Mouse (Mus musculus): Measurements from ENCODE around the gene Ager. TPM values are rescaled to one million over a fixed set of nuclear protein-coding genes. Genes with fewer than 3 reads are reported as not detected.

Ager gene
- polyA plus RNA-seq, 1 experiment from 2014 or later: 1.4 TPM

DNA sequence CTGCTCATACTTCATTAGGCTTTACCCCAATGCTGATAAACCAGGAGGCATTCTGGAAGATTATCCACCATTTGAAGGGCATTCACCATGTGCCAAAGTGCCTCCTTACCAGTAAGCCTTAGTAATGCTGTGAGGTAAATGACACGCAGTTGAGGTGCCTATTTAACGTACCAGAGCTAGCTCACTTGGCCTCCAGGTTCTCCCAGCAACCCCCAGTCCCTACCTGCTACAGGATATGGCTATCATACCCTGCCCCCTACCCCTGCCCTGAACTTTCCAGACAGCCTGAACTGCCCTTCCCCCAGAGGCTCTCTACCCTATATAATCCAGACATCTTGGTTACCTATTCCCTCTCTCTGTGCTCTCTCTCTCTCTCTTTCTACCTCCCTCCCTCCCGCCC is 8.9 kb upstream of the Ager start:
- WGBS: 85% methylated on average over 3 of the region's 3 CpGs
- Histone ChIP-seq H3K9ac (no peak overlapping the region), H3K4me3 (replicated peaks; ENCODE audit: low read length) (no peak overlapping the region), H3K36me3 (replicated peaks; ENCODE audit: control insufficient read depth, insufficient read depth) (no peaks in the 10 kb centered on the region), H3K27ac (no peak overlapping the region), H3K27me3 (ENCODE audit: control insufficient read depth, insufficient read depth, low read length) (no peaks in the 10 kb centered on the region), H3K4me1 (replicated peaks; ENCODE audit: control insufficient read depth, insufficient read depth, low read length) (peaks cover 51% of the 10 kb centered on the region), H3K9me3 (ENCODE audit: control insufficient read depth, low read length) (no peaks in the 10 kb centered on the region), H3K4me2 (replicated peaks) (0 out of 2 replicates have a peak overlapping the region, but pooled peaks have one; percentile 98)
- DNase-seq (ENCODE audit: low spot score): no peak
- no peak for ATAC-seq (ENCODE audit: low FRiP score)

DNA sequence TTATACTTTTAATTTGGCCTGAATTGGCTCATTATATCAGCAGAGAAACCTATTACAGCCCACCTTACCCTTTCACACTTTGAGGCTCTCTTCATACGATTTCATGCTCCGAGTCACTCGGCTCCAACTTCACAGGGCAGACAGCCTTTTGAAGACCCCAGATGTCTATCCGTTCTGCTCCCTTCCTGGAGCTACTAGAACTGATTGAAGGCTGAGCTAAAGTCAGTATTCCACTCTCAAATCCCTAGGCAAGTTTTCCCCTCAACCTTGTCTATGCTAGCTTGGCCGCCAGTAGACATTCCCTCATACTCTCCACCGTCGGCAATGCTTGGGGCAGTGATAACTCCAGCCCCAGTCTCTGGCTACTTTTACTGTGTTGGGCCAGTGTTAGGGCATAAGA is 8.5 kb upstream of the Ager start:
- Histone ChIP-seq H3K4me1 (replicated peaks; ENCODE audit: control insufficient read depth, insufficient read depth, low read length) (peaks cover 55% of the 10 kb centered on the region), H3K27me3 (ENCODE audit: control insufficient read depth, insufficient read depth, low read length) (no peaks in the 10 kb centered on the region), H3K4me2 (replicated peaks) (0 out of 2 replicates have a peak overlapping the region, but pooled peaks have one; percentile 11), H3K9ac (no peak overlapping the region), H3K27ac (no peak overlapping the region), H3K4me3 (replicated peaks; ENCODE audit: low read length) (no peak overlapping the region), H3K9me3 (ENCODE audit: control insufficient read depth, low read length) (no peaks in the 10 kb centered on the region), H3K36me3 (replicated peaks; ENCODE audit: control insufficient read depth, insufficient read depth) (no peaks in the 10 kb centered on the region)
- ATAC-seq (ENCODE audit: low FRiP score): no peak
- WGBS: 56% methylated on average over 7 of the region's 7 CpGs
- no peak for DNase-seq (ENCODE audit: low spot score)

DNA sequence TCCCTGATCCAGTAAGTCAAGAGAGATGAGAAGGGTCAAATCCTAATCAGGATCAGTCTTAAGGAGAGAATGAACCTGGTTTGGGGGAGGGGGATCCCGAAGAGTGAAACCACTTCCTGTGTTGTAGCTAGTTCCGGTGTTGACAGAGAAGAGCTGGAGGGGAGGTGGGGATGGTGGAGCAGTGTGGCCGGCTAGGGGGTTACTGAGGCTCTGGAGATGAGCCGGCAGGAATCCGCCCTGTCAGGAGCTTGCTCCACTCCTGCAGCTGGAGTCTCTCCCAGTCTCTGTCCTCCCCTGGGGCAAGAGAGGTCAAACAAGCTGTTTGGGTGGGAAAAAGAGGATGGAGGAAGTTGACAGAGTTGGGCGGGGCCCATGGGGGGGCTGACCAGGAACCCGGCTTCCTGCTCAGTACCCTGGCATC is 8.0 kb upstream of the Ager start, which contains the start of gene Gpsm3:
Gene Gpsm3, plus strand, starts transcription at position 126 of the 421 bp plus-strand sequence.
- no peak within 1 kb of the TSS for H3K4me3 ChIP-seq (replicated peaks; ENCODE audit: low read length)

DNA sequence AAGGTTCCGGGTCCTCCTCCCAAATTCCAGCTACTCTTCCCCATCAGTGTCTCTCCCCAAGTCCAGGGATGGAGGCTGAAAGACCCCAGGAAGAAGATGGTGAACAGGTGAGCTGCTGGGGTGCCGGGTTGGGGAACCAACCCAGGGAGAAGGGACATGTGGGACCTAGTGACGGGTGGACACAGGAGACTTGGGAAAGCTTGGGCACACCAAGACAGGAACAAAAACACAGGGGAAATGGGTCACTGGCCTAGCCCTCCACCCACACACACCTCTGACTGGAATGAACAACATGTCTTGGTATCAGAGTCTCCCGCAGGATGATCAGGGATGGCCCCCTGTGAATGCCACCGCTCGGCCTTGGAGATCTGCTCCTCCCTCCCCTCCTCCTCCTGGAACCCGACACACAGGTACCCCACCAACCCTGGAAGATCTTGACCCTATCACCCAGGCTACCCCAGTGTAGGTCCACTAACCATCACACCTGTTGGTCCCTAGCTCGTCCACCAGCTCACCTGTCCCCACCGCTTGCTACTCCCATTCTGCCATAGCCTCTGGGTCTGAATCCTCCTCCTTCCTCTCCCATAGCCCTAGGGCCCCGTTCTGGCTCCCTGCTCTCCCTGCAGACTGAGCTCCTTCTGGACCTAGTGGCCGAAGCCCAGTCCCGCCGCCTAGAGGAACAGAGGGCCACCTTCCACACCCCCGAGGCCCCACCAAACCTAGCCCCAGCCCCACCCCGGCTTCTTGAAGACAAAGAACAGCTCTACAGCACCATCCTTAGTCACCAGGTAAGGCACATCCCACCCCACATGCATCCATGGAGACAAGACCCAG is 7.3 kb upstream of the Ager start:
- no peaks in the 10 kb centered on the region for H3K27me3 ChIP-seq (ENCODE audit: control insufficient read depth, insufficient read depth, low read length)
- ATAC-seq (ENCODE audit: low FRiP score) (no peak), DNase-seq (ENCODE audit: low spot score) (no peak)
- H3K9me3 ChIP-seq (ENCODE audit: control insufficient read depth, low read length): no peaks in the 10 kb centered on the region
- H3K4me3 ChIP-seq (replicated peaks; ENCODE audit: low read length): no peak overlapping the region
- peaks cover 10% of the 10 kb centered on the region for H3K36me3 ChIP-seq (replicated peaks; ENCODE audit: control insufficient read depth, insufficient read depth)
- peak overlapping the region; percentile 97; the same call in 1 of the 2 replicates for H3K4me2 ChIP-seq (replicated peaks)
- peaks cover 63% of the 10 kb centered on the region for H3K4me1 ChIP-seq (replicated peaks; ENCODE audit: control insufficient read depth, insufficient read depth, low read length)
- H3K27ac ChIP-seq: peak overlapping the region; percentile 95; the same call in 1 of the 2 replicates
- 63% methylated on average over 14 of the region's 15 CpGs for WGBS
- H3K9ac ChIP-seq: no peak overlapping the region; the same call in 1 of the 2 replicates

More for the DNA sequence above, 8.0 kb upstream of the Ager start, which contains the start of gene Gpsm3:
- H3K4me2 ChIP-seq (replicated peaks): peak within 1 kb of the TSS; percentile 98; the same call in 1 of the 2 replicates
- WGBS: 27% methylated on average over 7 of the region's 7 CpGs
- H3K27me3 ChIP-seq (ENCODE audit: control insufficient read depth, insufficient read depth, low read length): no peaks in the 10 kb centered on the region
- peaks cover 3% of the 10 kb centered on the region for H3K36me3 ChIP-seq (replicated peaks; ENCODE audit: control insufficient read depth, insufficient read depth)
- DNase-seq (ENCODE audit: low spot score) (no peak), ATAC-seq (ENCODE audit: low FRiP score) (no peak)
- no peaks in the 10 kb centered on the region for H3K9me3 ChIP-seq (ENCODE audit: control insufficient read depth, low read length)
- H3K27ac ChIP-seq: no peak within 1 kb of the TSS; the same call in 1 of the 2 replicates
- H3K4me1 ChIP-seq (replicated peaks; ENCODE audit: control insufficient read depth, insufficient read depth, low read length): peaks cover 60% of the 10 kb centered on the region
- no peak within 1 kb of the TSS for H3K9ac ChIP-seq

DNA sequence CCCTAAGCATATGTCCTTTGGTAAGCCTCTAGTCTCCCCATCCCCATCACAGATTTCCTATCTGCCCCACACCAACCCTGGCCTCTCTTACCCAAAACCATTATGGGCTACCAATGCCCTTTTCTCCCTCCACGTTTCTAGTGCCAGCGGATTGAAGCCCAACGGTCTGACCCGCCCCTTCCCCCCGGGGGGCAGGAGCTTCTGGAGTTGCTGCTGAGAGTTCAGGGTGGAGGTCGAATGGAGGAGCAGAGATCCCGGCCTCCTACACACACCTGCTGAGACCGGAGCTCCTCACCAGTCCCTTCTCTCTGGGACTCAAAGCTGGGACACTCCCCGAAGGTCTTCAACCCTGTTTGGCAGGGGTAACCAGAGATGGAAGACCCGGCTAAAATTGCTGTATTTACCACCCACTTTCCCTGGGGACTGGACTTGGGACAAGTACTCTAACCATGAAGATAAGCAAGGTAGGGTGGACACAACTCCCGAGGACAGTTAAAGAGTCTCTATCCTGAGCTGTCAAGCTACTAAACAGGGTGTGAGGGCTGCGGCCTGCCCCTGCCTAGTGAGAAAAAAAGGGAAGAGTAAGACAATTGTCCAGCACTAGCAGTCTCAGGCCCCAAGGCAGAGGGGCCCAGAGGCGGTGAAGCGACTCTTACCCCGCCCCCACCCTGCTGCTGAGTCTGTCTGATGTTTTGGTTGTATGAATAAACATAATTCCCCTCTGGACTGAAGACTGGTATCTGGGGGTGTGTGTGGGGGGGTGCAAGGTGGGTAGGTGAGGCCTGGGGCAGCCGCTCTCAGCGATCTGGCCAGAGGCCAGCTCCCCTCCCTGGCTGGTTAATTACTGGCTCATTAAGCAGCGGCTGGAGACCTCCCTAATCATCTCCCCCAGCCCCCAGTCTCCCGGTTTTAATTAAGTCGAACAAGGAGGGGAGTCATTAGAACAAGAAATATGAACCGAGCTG is 6.4 kb upstream of the Ager start, which contains the start of gene Pbx2:
Gene Pbx2, plus strand, starts transcription at position 238 of the 965 bp plus-strand sequence.
- peak; percentile 0; the same call in 1 of the 2 replicates for ATAC-seq (ENCODE audit: low FRiP score)
- 2% methylated on average over 19 of the region's 21 CpGs for WGBS

DNA sequence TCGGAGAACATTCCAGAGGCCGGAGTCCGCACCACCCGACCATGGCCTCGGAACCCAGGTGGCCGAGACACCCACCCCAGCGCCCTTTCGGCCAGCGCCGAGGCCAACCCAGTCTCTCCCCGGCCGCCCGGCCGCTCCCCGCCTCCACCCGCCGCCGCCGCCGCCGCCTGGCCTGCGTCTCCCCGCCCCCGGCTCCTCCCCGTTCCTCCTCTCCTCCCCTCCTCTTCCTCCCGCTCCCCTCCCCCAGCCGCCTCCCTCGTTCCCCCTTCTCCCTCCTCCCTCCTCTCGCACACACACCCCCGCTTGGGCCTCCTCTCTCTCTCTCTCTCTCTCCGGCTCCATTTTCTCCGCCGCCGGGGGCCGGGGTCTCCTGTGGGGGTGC is 5.7 kb upstream of the Ager start:
- ATAC-seq (ENCODE audit: low FRiP score): peak; percentile 46
- WGBS: 0% methylated on average over 30 of the region's 35 CpGs
- Histone ChIP-seq H3K4me2 (replicated peaks) (peak overlapping the region; percentile 97), H3K9ac (peak overlapping the region; percentile 91), H3K36me3 (replicated peaks; ENCODE audit: control insufficient read depth, insufficient read depth) (peaks cover 18% of the 10 kb centered on the region), H3K4me3 (replicated peaks; ENCODE audit: low read length) (peak overlapping the region; percentile 72), H3K4me1 (replicated peaks; ENCODE audit: control insufficient read depth, insufficient read depth, low read length) (peaks cover 55% of the 10 kb centered on the region), H3K27me3 (ENCODE audit: control insufficient read depth, insufficient read depth, low read length) (no peaks in the 10 kb centered on the region), H3K27ac (peak overlapping the region; percentile 95), H3K9me3 (ENCODE audit: control insufficient read depth, low read length) (no peaks in the 10 kb centered on the region)
- peak; percentile 82 for DNase-seq (ENCODE audit: low spot score)

More for the DNA sequence above, 6.4 kb upstream of the Ager start, which contains the start of gene Pbx2:
- Histone ChIP-seq H3K9ac (peak within 1 kb of the TSS; percentile 91), H3K4me2 (replicated peaks) (peak within 1 kb of the TSS; percentile 97), H3K4me1 (replicated peaks; ENCODE audit: control insufficient read depth, insufficient read depth, low read length) (peaks cover 57% of the 10 kb centered on the region), H3K9me3 (ENCODE audit: control insufficient read depth, low read length) (no peaks in the 10 kb centered on the region), H3K27me3 (ENCODE audit: control insufficient read depth, insufficient read depth, low read length) (no peaks in the 10 kb centered on the region), H3K4me3 (replicated peaks; ENCODE audit: low read length) (peak within 1 kb of the TSS; percentile 72), H3K36me3 (replicated peaks; ENCODE audit: control insufficient read depth, insufficient read depth) (peaks cover 18% of the 10 kb centered on the region), H3K27ac (peak within 1 kb of the TSS; percentile 95)
- no peak for DNase-seq (ENCODE audit: low spot score)

DNA sequence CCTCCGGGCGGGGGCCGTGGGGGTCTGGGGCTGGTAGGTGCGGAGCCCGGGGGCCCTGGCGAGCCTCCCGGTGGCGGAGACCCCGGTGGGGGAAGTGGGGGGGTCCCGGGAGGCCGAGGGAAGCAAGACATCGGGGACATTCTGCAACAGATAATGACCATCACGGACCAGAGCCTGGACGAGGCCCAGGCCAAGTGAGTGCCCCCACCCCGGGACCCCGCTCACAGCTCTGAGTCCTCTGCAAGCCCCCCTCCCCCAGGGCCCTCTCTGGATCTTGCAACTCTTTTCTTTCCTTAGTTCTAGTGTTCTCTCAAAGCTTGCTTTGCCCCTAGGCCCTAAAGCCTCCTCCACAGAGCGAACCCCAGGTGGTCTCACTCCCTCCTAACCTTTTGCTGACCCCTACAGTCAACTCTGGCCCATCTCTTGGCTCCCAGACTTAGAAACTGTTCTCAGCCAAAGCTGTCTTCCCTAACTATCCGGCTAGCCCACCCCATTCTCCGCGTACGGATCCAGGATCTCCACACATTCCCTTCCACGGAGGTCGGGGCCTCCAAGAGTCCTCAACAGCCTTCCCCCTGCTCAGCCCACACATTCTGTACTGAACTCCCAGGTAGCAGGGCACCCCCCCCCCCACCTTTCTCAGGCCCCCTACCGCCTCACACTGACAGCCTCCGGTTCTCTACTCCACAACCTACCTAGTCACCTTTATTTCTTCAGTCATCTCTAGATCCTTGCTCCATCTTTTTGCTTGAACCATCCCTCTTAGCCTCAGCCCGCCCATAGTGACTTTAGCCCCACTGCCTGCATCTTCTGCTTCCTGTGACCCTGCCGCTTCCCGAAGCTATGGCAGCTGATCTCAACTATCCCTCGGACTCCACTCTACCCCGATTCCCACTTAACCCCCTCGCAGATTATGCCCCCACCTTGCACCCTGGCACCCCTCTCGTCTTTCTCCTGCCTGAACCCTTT is 4.8 kb upstream of the Ager start:
- no peaks in the 10 kb centered on the region for H3K9me3 ChIP-seq (ENCODE audit: control insufficient read depth, low read length)
- peaks cover 18% of the 10 kb centered on the region for H3K36me3 ChIP-seq (replicated peaks; ENCODE audit: control insufficient read depth, insufficient read depth)
- no peaks in the 10 kb centered on the region for H3K27me3 ChIP-seq (ENCODE audit: control insufficient read depth, insufficient read depth, low read length)
- peak overlapping the region; percentile 97 for H3K4me2 ChIP-seq (replicated peaks)
- peak overlapping the region; percentile 95 for H3K27ac ChIP-seq
- peaks cover 53% of the 10 kb centered on the region for H3K4me1 ChIP-seq (replicated peaks; ENCODE audit: control insufficient read depth, insufficient read depth, low read length)
- no peak for ATAC-seq (ENCODE audit: low FRiP score)
- peak overlapping the region; percentile 72 for H3K4me3 ChIP-seq (replicated peaks; ENCODE audit: low read length)
- WGBS: under 1% methylated on average over 31 of the region's 32 CpGs
- DNase-seq (ENCODE audit: low spot score): no peak
- peak overlapping the region; percentile 91 for H3K9ac ChIP-seq
